Mouse (Mus musculus) CH12.LX (cell line): Measurements from ENCODE around the gene C2cd2l.

Source experiments
- CTCF ChIP-seq, 2 experiments: IDR thresholded peaks in 1 of 2; conservative IDR thresholded peaks in 1 of 2; 2 replicates each; pipeline ENCODE4 v1.5.1; 2011 to 2012; ENCODE audit warnings: low read depth in 2 of 2, low read length in 2 of 2, improper control_type of control experiment in 1 of 2, inconsistent platforms in 1 of 2, mild to moderate bottlenecking in 1 of 2, moderate library complexity in 1 of 2
- EP300 ChIP-seq: IDR thresholded peaks from 2 replicates; pipeline ENCODE4 v1.6.1; 2011; ENCODE audit warnings: low read length, improper control_type of control experiment
- HCFC1 ChIP-seq: IDR thresholded peaks from 2 replicates; pipeline ENCODE4 v1.6.1; 2012; ENCODE audit warnings: low read depth, mild to moderate bottlenecking, inconsistent platforms, low read length, improper control_type of control experiment
- SMC3 ChIP-seq: IDR thresholded peaks from 2 replicates; pipeline ENCODE4 v1.6.1; 2011; ENCODE audit warnings: low read depth, low read length, improper control_type of control experiment
- TCF12 ChIP-seq: IDR thresholded peaks from 2 replicates; pipeline ENCODE4 v1.6.1; 2014; ENCODE audit warnings: low read depth, mild to moderate bottlenecking, inconsistent platforms, low read length, improper control_type of control experiment
- USF1 ChIP-seq: IDR thresholded peaks from 2 replicates; pipeline ENCODE4 v1.6.1; 2014; ENCODE audit warnings: low read depth, mild to moderate bottlenecking, inconsistent platforms, low read length, improper control_type of control experiment
- ZNF384 ChIP-seq: IDR thresholded peaks from 2 replicates; pipeline ENCODE4 v1.6.1; 2012; ENCODE audit warnings: low read depth, low read length, improper control_type of control experiment, inconsistent platforms

DNA sequence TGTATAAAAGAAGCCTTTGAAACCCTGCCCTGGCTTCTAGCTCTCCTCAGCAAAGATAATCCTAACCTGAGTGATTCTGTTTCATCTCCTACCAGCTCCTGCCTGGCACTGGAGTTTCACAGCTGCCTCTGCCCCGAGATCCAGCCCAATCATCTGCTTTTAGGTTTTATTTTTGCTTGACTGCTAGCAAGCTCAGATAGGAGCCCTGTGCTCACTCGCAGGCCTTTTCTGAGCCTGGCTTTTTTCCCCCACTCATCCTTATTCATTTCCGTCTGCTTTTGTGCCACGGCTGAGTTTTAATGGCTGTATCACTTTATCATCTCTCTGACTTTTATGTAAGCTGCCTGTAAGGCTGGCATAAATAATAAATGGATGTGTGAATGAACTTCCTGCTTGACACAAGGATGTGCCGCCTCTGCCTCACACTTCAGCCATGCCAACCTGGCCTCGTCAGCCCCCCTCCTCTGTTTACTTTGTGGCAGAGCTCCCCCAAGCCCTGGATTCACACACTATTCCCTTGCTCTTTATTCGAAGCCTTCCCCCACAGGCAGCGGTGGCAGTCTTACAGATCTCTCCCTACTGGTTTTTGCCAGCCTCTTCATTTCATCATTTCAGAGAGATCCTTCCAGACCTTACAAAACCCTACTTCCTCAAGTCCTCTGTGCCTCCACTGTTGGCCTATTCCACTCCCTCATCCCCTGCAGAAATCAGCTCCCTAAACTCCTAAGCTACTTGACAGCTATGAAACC lies 53.4 kb downstream of the C2cd2l start:
- no peak for TF ChIP-seq CTCF (conservative IDR thresholded peaks at IDR 0.05 in 1 of 2, IDR thresholded peaks at IDR 0.05 in 1 of 2; ENCODE audit: low read depth in 2 of 2, low read length in 2 of 2)
- TF ChIP-seq ZNF384, result no peak
- TF ChIP-seq TCF12, result no peak
- TF ChIP-seq SMC3, result no peak
- TF ChIP-seq HCFC1, result no peak
- TF ChIP-seq EP300, result no peak
- no peak for TF ChIP-seq USF1
